Mouse (Mus musculus) kidney, adult 2 months (tissue): ENCODE measurements around the gene Tmem108.

ENCODE experiments used
- CTCF ChIP-seq: fragments of 200-500 bp; conservative IDR thresholded peaks from 2 replicates; pipeline ENCODE4 v1.5.1; 2011; ENCODE audit warnings: low read depth, mild to moderate bottlenecking, control low read depth, low read length, moderate library complexity, mixed read lengths; ENCODE audit not compliant: insufficient read depth, insufficient read length
- POLR2A ChIP-seq: fragments of 200-500 bp; IDR thresholded peaks from one replicate; pipeline ENCODE4 v1.6.1; 2011; ENCODE audit warnings: low read depth, low read length, control low read depth

- TF ChIP-seq CTCF (no peak), POLR2A (no peak)
Measured at GRCm38 (mm10) chr9:103465293-103465692, 296.3 kb downstream of the Tmem108 start.
